Mouse (Mus musculus) forebrain, embryonic 12.5 days (tissue): ENCODE data around the gene Selenon. TPM values are rescaled to one million over a fixed set of nuclear protein-coding genes. Genes with fewer than 3 reads are reported as not detected.

Experiments
- ATAC-seq: fragments of 200-750 bp; cut with Nextera tagmentation; 2 replicates; pipeline ENCODE4 v1.8.0; 2017; ENCODE audit warnings: moderate TSS enrichment; ENCODE audit not compliant: low FRiP score
- H3K27ac ChIP-seq: fragments of 300-500 bp; sonication (generic); 2 replicates; pipeline ENCODE4 v1.5.1; 2016; ENCODE audit warnings: mild to moderate bottlenecking
- H3K27me3 ChIP-seq: fragments of 300-500 bp; sonication (generic); 2 replicates; pipeline ENCODE4 v1.6.1; 2016; ENCODE audit warnings: mild to moderate bottlenecking
- H3K36me3 ChIP-seq: fragments of 300-500 bp; sonication (generic); replicated peaks from 2 replicates; pipeline ENCODE4 v1.6.1; 2016; ENCODE audit warnings: mild to moderate bottlenecking
- H3K4me1 ChIP-seq: fragments of 300-500 bp; sonication (generic); 2 replicates; pipeline ENCODE4 v1.6.1; 2016
- H3K4me2 ChIP-seq: fragments of 300-500 bp; sonication (generic); 2 replicates; pipeline ENCODE4 v1.6.1; 2016; ENCODE audit warnings: mild to moderate bottlenecking, moderate library complexity
- H3K4me3 ChIP-seq: fragments of 300-500 bp; sonication (generic); replicated peaks from 2 replicates; pipeline ENCODE4 v1.5.1; 2016; ENCODE audit warnings: mild to moderate bottlenecking
- H3K9ac ChIP-seq: fragments of 300-500 bp; sonication (generic); 2 replicates; pipeline ENCODE4 v1.6.1; 2016; ENCODE audit warnings: mild to moderate bottlenecking
- H3K9me3 ChIP-seq: fragments of 300-500 bp; sonication (generic); 2 replicates; pipeline ENCODE4 v1.6.1; 2016
- WGBS: fragments of 180-500 bp; shearing (Covaris S2); methylation state at CpG from one replicate; pipeline ENCODE4 v1.1.7; 2016; 5-methylcytosine and 5-hydroxymethylcytosine counted together
- polyA plus RNA-seq: library from polyadenylated mRNA; unstranded; fragments of >200 nt; fragmentation: Nextera tagmentation; extraction: Ambion mirVana; gene quantifications from 2 replicates; pipeline ENCODE4 v1.2.1, GENCODE M21; 2016

Selenon gene
- polyA plus RNA-seq, 1 experiment from 2014 or later = 14.8 TPM

- Histone ChIP-seq H3K36me3 (no peaks in the 10 kb centered on the region), H3K27ac (0 out of 2 replicates have a peak overlapping the region, but pooled peaks have one; percentile 42), H3K9ac (no peak overlapping the region; the same call in 1 of the 2 replicates), H3K9me3 (no peaks in the 10 kb centered on the region), H3K4me1 (peaks cover 15% of the 10 kb centered on the region), H3K4me2 (no peak overlapping the region), H3K4me3 (no peak overlapping the region), H3K27me3 (no peaks in the 10 kb centered on the region)
- WGBS = 11% methylated on average over 14 of the region's 16 CpGs
- ATAC-seq = no peak
These were observed 5.8 kb upstream of the Selenon start for GRCm38 (mm10) chr4:134557626-134558249.

GRCm38 (mm10) chr4:134555956-134556580 lies 4.1 kb upstream of the Selenon start:
- Histone ChIP-seq H3K4me2 (no peak overlapping the region), H3K4me3 (no peak overlapping the region), H3K9ac (no peak overlapping the region), H3K4me1 (peaks cover 24% of the 10 kb centered on the region), H3K36me3 (no peaks in the 10 kb centered on the region), H3K9me3 (no peaks in the 10 kb centered on the region), H3K27ac (no peak overlapping the region), H3K27me3 (no peaks in the 10 kb centered on the region)
- 62% methylated on average over 8 of the region's 8 CpGs for WGBS
- no peak for ATAC-seq

GRCm38 (mm10) chr4:134553631-134554030 lies 1.7 kb upstream of the Selenon start:
- H3K9me3 ChIP-seq = peaks cover 8% of the 10 kb centered on the region
- peaks cover 29% of the 10 kb centered on the region for H3K4me1 ChIP-seq
- no peak overlapping the region for H3K27ac ChIP-seq
- H3K9ac ChIP-seq = no peak overlapping the region
- H3K4me3 ChIP-seq = no peak overlapping the region
- H3K36me3 ChIP-seq = peaks cover 21% of the 10 kb centered on the region
- ATAC-seq = no peak
- H3K27me3 ChIP-seq = no peaks in the 10 kb centered on the region
- H3K4me2 ChIP-seq = no peak overlapping the region
- WGBS = 75% methylated on average over 1 of the region's 1 CpGs

- Histone ChIP-seq H3K9me3 (peaks cover 8% of the 10 kb centered on the region), H3K4me1 (peaks cover 29% of the 10 kb centered on the region), H3K27ac (no peak overlapping the region), H3K9ac (no peak overlapping the region), H3K4me2 (no peak overlapping the region), H3K36me3 (peaks cover 57% of the 10 kb centered on the region), H3K27me3 (no peaks in the 10 kb centered on the region), H3K4me3 (no peak overlapping the region)
- no peak for ATAC-seq
- WGBS = 98% methylated on average over 8 of the region's 8 CpGs
These were observed 2.1 kb downstream of the Selenon start for GRCm38 (mm10) chr4:134549899-134550298.

- Histone ChIP-seq H3K27me3 (no peaks in the 10 kb centered on the region), H3K27ac (no peak overlapping the region), H3K36me3 (peaks cover 67% of the 10 kb centered on the region), H3K4me3 (no peak overlapping the region), H3K9ac (0 out of 2 replicates have a peak overlapping the region, but pooled peaks have one; percentile 12), H3K9me3 (peaks cover 8% of the 10 kb centered on the region), H3K4me2 (no peak overlapping the region), H3K4me1 (peaks cover 29% of the 10 kb centered on the region)
- WGBS = 73% methylated on average over 18 of the region's 18 CpGs
- ATAC-seq = no peak
These were observed 3.6 kb downstream of the Selenon start for GRCm38 (mm10) chr4:134548169-134548938.

- Histone ChIP-seq H3K4me3 (no peak overlapping the region), H3K27me3 (no peaks in the 10 kb centered on the region), H3K36me3 (peaks cover 78% of the 10 kb centered on the region), H3K27ac (0 out of 2 replicates have a peak overlapping the region, but pooled peaks have one; percentile 13), H3K4me2 (no peak overlapping the region), H3K9ac (no peak overlapping the region), H3K9me3 (peaks cover 8% of the 10 kb centered on the region), H3K4me1 (peaks cover 25% of the 10 kb centered on the region)
- WGBS = 76% methylated on average over 9 of the region's 9 CpGs
- no peak for ATAC-seq
These were observed 4.9 kb downstream of the Selenon start for GRCm38 (mm10) chr4:134546814-134547705.

GRCm38 (mm10) chr4:134543261-134543660 lies 8.7 kb downstream of the Selenon start:
- Histone ChIP-seq H3K9ac (no peak overlapping the region), H3K27ac (no peak overlapping the region), H3K4me1 (peaks cover 9% of the 10 kb centered on the region), H3K36me3 (peaks cover 85% of the 10 kb centered on the region), H3K4me2 (no peak overlapping the region), H3K9me3 (no peaks in the 10 kb centered on the region), H3K4me3 (no peak overlapping the region), H3K27me3 (no peaks in the 10 kb centered on the region)
- 16% methylated on average over 5 of the region's 5 CpGs for WGBS
- ATAC-seq = peak; percentile 76

- H3K36me3 ChIP-seq = peaks cover 80% of the 10 kb centered on the region
- H3K27me3 ChIP-seq = no peaks in the 10 kb centered on the region
- H3K4me1 ChIP-seq = peaks cover 6% of the 10 kb centered on the region
- ATAC-seq = no peak
- 91% methylated on average over 9 of the region's 9 CpGs for WGBS
- no peak overlapping the region for H3K4me3 ChIP-seq
- H3K27ac ChIP-seq = no peak overlapping the region
- no peaks in the 10 kb centered on the region for H3K9me3 ChIP-seq
- H3K9ac ChIP-seq = no peak overlapping the region
- H3K4me2 ChIP-seq = no peak overlapping the region
These were observed 9.2 kb downstream of the Selenon start for GRCm38 (mm10) chr4:134542726-134543125.

- H3K36me3 ChIP-seq = peaks cover 45% of the 10 kb centered on the region
These were observed 12.9 kb downstream of the Selenon start for GRCm38 (mm10) chr4:134538997-134539580.

GRCm38 (mm10) chr4:134535787-134536151 lies 16.2 kb downstream of the Selenon start:
- Histone ChIP-seq H3K4me2 (peak overlapping the region; percentile 98), H3K4me3 (peak overlapping the region; percentile 94), H3K27me3 (no peaks in the 10 kb centered on the region), H3K4me1 (peaks cover 20% of the 10 kb centered on the region), H3K36me3 (peaks cover 32% of the 10 kb centered on the region), H3K9ac (peak overlapping the region; percentile 91), H3K9me3 (no peaks in the 10 kb centered on the region), H3K27ac (peak overlapping the region; percentile 86; the same call in 1 of the 2 replicates)
- 6% methylated on average over 8 of the region's 8 CpGs for WGBS
- ATAC-seq = 0 out of 2 replicates have a peak, but pooled peaks have one; percentile 7

More at GRCm38 (mm10) chr4:134538997-134539580, 12.9 kb downstream of the Selenon start:
- H3K9me3 ChIP-seq = no peaks in the 10 kb centered on the region
- H3K9ac ChIP-seq = no peak overlapping the region
- H3K4me3 ChIP-seq = no peak overlapping the region
- WGBS = 87% methylated on average over 10 of the region's 10 CpGs
- no peaks in the 10 kb centered on the region for H3K27me3 ChIP-seq
- H3K27ac ChIP-seq = 0 out of 2 replicates have a peak overlapping the region, but pooled peaks have one; percentile 25
- no peak for ATAC-seq
- H3K4me2 ChIP-seq = no peak overlapping the region
- peaks cover 12% of the 10 kb centered on the region for H3K4me1 ChIP-seq
